Mouse (Mus musculus) CH12.LX (cell line): ENCODE data around the gene 4930539E08Rik. TPM values are rescaled to one million over a fixed set of nuclear protein-coding genes. Genes with fewer than 3 reads are reported as not detected.

Experiments used
- DNase-seq: peaks from one replicate; pipeline ENCODE4 v3.0.0-alpha.2; 2013; ENCODE audit errors: extremely low read depth
- H3K27ac ChIP-seq: 2 replicates; pipeline ENCODE4 v1.5.1; 2012; ENCODE audit warnings: low read depth, mild to moderate bottlenecking, control low read depth, moderate library complexity; ENCODE audit not compliant: insufficient read depth
- H3K27me3 ChIP-seq: replicated peaks from 2 replicates; pipeline ENCODE3; 2012; ENCODE audit warnings: inconsistent platforms
- H3K36me3 ChIP-seq, 2 experiments: replicated peaks in 1 of 2; 2 replicates each; pipeline versions ENCODE3 to v1.6.1; 2012; ENCODE audit warnings: inconsistent platforms in 1 of 2, low read length in 1 of 2, mild to moderate bottlenecking in 1 of 2, mixed read lengths in 1 of 2, moderate library complexity in 1 of 2; ENCODE audit not compliant: control insufficient read depth in 1 of 2, insufficient read depth in 1 of 2
- H3K4me1 ChIP-seq, 2 experiments: 2 replicates each; pipeline ENCODE4 v1.6.1; 2012; ENCODE audit warnings: inconsistent platforms in 1 of 2, moderate library complexity in 1 of 2; ENCODE audit not compliant: insufficient read depth in 2 of 2, control insufficient read depth in 1 of 2
- H3K4me2 ChIP-seq: 2 replicates; pipeline ENCODE4 v1.6.1; 2012; ENCODE audit warnings: low read depth, mild to moderate bottlenecking, control low read depth; ENCODE audit not compliant: poor library complexity, insufficient read depth, severe bottlenecking
- H3K4me3 ChIP-seq, 3 experiments: fragments of 150-350 bp in 1 of 3; sonication (generic) in 1 of 3; replicated peaks in 1 of 3; 2 replicates each; pipeline versions ENCODE3 to v1.5.1; 2011 to 2012; ENCODE audit warnings: low read depth in 2 of 3, low read length in 2 of 3, mild to moderate bottlenecking in 2 of 3, moderate library complexity in 2 of 3, control low read depth in 1 of 3, improper control_type of control experiment in 1 of 3, inconsistent platforms in 1 of 3, mixed read lengths in 1 of 3; ENCODE audit not compliant: poor library complexity in 1 of 3
- H3K79me2 ChIP-seq: replicated peaks from 2 replicates; pipeline ENCODE4 v1.6.1; 2012; ENCODE audit warnings: mild to moderate bottlenecking, moderate library complexity; ENCODE audit not compliant: control insufficient read depth, poor library complexity, insufficient read depth, severe bottlenecking; ENCODE audit errors: extremely low read depth
- H3K9ac ChIP-seq: 2 replicates; pipeline ENCODE4 v1.6.1; 2012; ENCODE audit warnings: low read depth, mild to moderate bottlenecking, control low read depth, moderate library complexity; ENCODE audit not compliant: insufficient read depth
- H3K9me3 ChIP-seq: replicated peaks from 2 replicates; pipeline ENCODE3; 2012; ENCODE audit warnings: low read length, inconsistent platforms, mixed read lengths
- E2F4 ChIP-seq: IDR thresholded peaks from 2 replicates; pipeline ENCODE4 v1.6.1; 2011; ENCODE audit warnings: low read depth, low read length, improper control_type of control experiment; ENCODE audit not compliant: insufficient replicate concordance
- ELF1 ChIP-seq: IDR thresholded peaks from 2 replicates; pipeline ENCODE4 v1.6.1; 2014; ENCODE audit warnings: low read depth, mild to moderate bottlenecking, inconsistent platforms, low read length, improper control_type of control experiment
- ETS1 ChIP-seq: conservative IDR thresholded peaks from 2 replicates; pipeline ENCODE4 v1.6.1; 2012; ENCODE audit warnings: low read depth, mild to moderate bottlenecking, inconsistent platforms, low read length, improper control_type of control experiment, moderate library complexity
- GABPA ChIP-seq: IDR thresholded peaks from 2 replicates; pipeline ENCODE4 v1.6.1; 2012; ENCODE audit warnings: low read depth, low read length, improper control_type of control experiment, inconsistent platforms; ENCODE audit not compliant: insufficient replicate concordance
- IRF4 ChIP-seq: IDR thresholded peaks from 2 replicates; pipeline ENCODE4 v1.6.1; 2014; ENCODE audit warnings: low read depth, mild to moderate bottlenecking, inconsistent platforms, low read length, improper control_type of control experiment
- JUN ChIP-seq: IDR thresholded peaks from 2 replicates; pipeline ENCODE4 v1.6.1; 2011; ENCODE audit warnings: low read depth, mild to moderate bottlenecking, low read length, improper control_type of control experiment, moderate library complexity; ENCODE audit not compliant: insufficient read depth
- KAT2A ChIP-seq: IDR thresholded peaks from 2 replicates; pipeline ENCODE4 v1.6.1; 2012; ENCODE audit warnings: low read length, improper control_type of control experiment, inconsistent platforms; ENCODE audit not compliant: insufficient replicate concordance
- MXI1 ChIP-seq: IDR thresholded peaks from 2 replicates; pipeline ENCODE4 v1.6.1; 2011; ENCODE audit warnings: mild to moderate bottlenecking, low read depth, low read length, improper control_type of control experiment
- PAX5 ChIP-seq: IDR thresholded peaks from 2 replicates; pipeline ENCODE4 v1.6.1; 2012; ENCODE audit warnings: low read length, inconsistent platforms, mixed read lengths
- RCOR1 ChIP-seq: conservative IDR thresholded peaks from 2 replicates; pipeline ENCODE4 v1.6.1; 2012; ENCODE audit warnings: low read depth, mild to moderate bottlenecking, inconsistent platforms, low read length, improper control_type of control experiment
- TBP ChIP-seq: conservative IDR thresholded peaks from 2 replicates; pipeline ENCODE4 v1.6.1; 2011; ENCODE audit warnings: low read depth, low read length, improper control_type of control experiment
- USF1 ChIP-seq: IDR thresholded peaks from 2 replicates; pipeline ENCODE4 v1.6.1; 2014; ENCODE audit warnings: low read depth, mild to moderate bottlenecking, inconsistent platforms, low read length, improper control_type of control experiment
- USF2 ChIP-seq: conservative IDR thresholded peaks from 2 replicates; pipeline ENCODE4 v1.6.1; 2011; ENCODE audit warnings: low read depth, low read length, improper control_type of control experiment
- ZKSCAN1 ChIP-seq: IDR thresholded peaks from 2 replicates; pipeline ENCODE4 v1.6.1; 2012; ENCODE audit warnings: low read depth, inconsistent platforms, low read length, improper control_type of control experiment, borderline replicate concordance
- ZMIZ1 ChIP-seq: IDR thresholded peaks from 2 replicates; pipeline ENCODE4 v1.6.1; 2012; ENCODE audit warnings: low read depth, mild to moderate bottlenecking, inconsistent platforms, low read length, improper control_type of control experiment
- dilution Hi-C: fragments of 300-500 bp; cut with MboI; formaldehyde crosslinking; loops from 2 replicates; pipeline ENCODE4 v1.14.3; 2020; ENCODE audit warnings: low sequenced_read_pairs; ENCODE audit not compliant: extremely low pct_unique_long_range_greater_than_20kb, extremely low pct_ligation_motif_present
- in situ Hi-C: fragments of 300-500 bp; cut with MboI; formaldehyde crosslinking; loops from 3 replicates; pipeline ENCODE4 v1.14.3; 2019; ENCODE audit warnings: low sequenced_read_pairs, low pct_ligation_motif_present, low pct_unique_long_range_greater_than_20kb, mixed read lengths
- polyA plus RNA-seq: library from polyadenylated mRNA; unstranded; fragments of >175 nt; gene quantifications from 2 replicates; pipeline ENCODE4 v1.2.1, GENCODE M21; 2012; ENCODE audit warnings: low read depth; ENCODE audit not compliant: insufficient read length
- total RNA-seq, 2 experiments: library from RNA; depleted of rRNA; stranded (reverse); fragments of 300-350 nt in 1 of 2; fragments of >200 nt in 1 of 2; gene quantifications; 2 replicates each; pipeline ENCODE4 v1.2.3; 2012 to 2014

Gene 4930539E08Rik
- total and polyA plus RNA-seq, 3 experiments: 0.62 to 1.4 (median 1.4) TPM

GRCm38 (mm10) chr17:28876331-28876730 lies 38.8 kb downstream of the 4930539E08Rik start:
- H3K79me2 ChIP-seq: no peaks in the 10 kb centered on the region
- H3K4me3 ChIP-seq: no peak overlapping the region
- H3K36me3 ChIP-seq: no peaks in the 10 kb centered on the region
- dilution Hi-C loops (no loop called here), in situ Hi-C loops (loop anchor here (10.0 kb wide), 1 partner anchor 102 kb away; no protein-coding TSS in a partner anchor)
- H3K27me3 ChIP-seq: peaks cover 25% of the 10 kb centered on the region
- TF ChIP-seq KAT2A: no peak
- no peak for TF ChIP-seq ETS1
- TF ChIP-seq USF1: no peak
- TF ChIP-seq IRF4: no peak
- TF ChIP-seq ELF1: no peak
- no peak for TF ChIP-seq TBP
- TF ChIP-seq PAX5: no peak
- no peak for TF ChIP-seq ZMIZ1
- TF ChIP-seq JUN: no peak
- no peak for TF ChIP-seq GABPA
- TF ChIP-seq E2F4: no peak
- no peak for TF ChIP-seq USF2
- no peaks in the 10 kb centered on the region for H3K9me3 ChIP-seq
- peaks cover 0 to 4% of the 10 kb centered on the region in 2 experiments; a peak in 2 of 4 replicates for H3K4me1 ChIP-seq
- no peak overlapping the region for H3K9ac ChIP-seq
- H3K4me2 ChIP-seq: no peak overlapping the region
- no peak overlapping the region for H3K27ac ChIP-seq
- no peak for DNase-seq

DNA sequence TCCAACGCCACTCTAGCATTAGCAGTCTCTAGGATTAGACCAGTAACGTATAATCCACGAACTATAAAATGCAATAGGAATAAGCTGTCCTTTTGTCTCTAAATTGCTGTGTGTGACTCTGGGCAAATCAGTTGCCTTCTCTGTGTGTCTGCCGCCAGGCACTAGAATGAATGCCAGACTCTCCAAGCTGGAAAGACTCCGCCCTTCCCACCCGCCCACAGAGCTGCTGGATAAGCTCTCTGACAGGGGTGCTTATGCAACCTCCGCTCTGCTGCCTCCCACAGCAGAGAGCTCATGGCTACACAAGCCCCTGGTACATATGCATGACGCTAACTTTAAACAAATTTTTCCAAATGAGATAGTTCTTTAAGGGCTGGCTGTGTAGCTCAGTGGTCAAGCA lies 39.8 kb downstream of the 4930539E08Rik start:
- no peak for DNase-seq
- Histone ChIP-seq H3K27ac (no peak overlapping the region), H3K9me3 (peaks cover 4% of the 10 kb centered on the region), H3K79me2 (no peaks in the 10 kb centered on the region), H3K4me1 (peaks cover 0 to 4% of the 10 kb centered on the region in 2 experiments; a peak in 2 of 4 replicates), H3K4me2 (no peak overlapping the region), H3K4me3 (no peak overlapping the region), H3K27me3 (peaks cover 18% of the 10 kb centered on the region), H3K9ac (no peak overlapping the region), H3K36me3 (no peaks in the 10 kb centered on the region)
- in situ Hi-C loops (loop anchor here (10.0 kb wide), 1 partner anchor 101 kb away; no protein-coding TSS in a partner anchor), dilution Hi-C loops (no loop called here)
- TF ChIP-seq RCOR1 (no peak), ZKSCAN1 (no peak), MXI1 (no peak), USF2 (no peak), ELF1 (no peak)
